Comparison of ENCODE assay signal across 8 mouse cellular contexts in the genomic region with DNA sequence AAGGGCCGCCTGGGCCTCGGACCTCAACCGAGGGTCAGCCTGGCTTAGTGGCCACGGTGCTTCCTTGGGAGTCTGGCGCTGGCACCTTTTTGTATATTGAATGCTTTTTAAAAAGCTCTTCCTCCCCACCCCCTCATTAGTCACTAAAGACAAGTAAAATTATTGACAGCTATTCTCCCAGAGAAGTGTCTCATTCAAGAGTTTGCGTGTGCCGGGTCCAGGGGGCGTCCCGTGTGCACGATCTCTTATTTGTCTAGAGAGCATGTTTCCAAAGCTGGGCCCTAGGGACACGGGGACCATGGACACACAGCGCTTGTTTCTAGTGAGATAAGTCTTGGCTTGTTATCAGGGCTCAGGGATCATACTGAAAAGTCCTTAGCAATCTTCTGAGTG. TPM values are rescaled to one million over a fixed set of nuclear protein-coding genes. Genes with fewer than 3 reads are reported as not detected.
DNase-seq lines count a peak whose midpoint lies in the region; ATAC-seq and TF ChIP-seq lines count a peak whose summit lies in the region.

No protein-coding gene starts in this region.

- no peak for TF ChIP-seq CTCF in heart, adult 2 months (IDR thresholded peaks at IDR 0.05)
- no peak for TF ChIP-seq CTCF in ES-Bruce4 (IDR thresholded peaks at IDR 0.05; ENCODE audit: low read depth, low read length)

- no peaks in the 10 kb centered on the region for H3K79me2 ChIP-seq in heart, adult 2 months (replicated peaks; ENCODE audit: control insufficient read depth, insufficient read depth, low read length)

- H3K9ac ChIP-seq in heart, adult 2 months (ENCODE audit: low read depth, low read length): peak overlapping the region; percentile 72
- peak overlapping the region; percentile 65 for H3K9ac ChIP-seq in ES-Bruce4 (ENCODE audit: low read depth, poor library complexity, severe bottlenecking)
- H3K9ac ChIP-seq in hindbrain, embryonic 13.5 days: peak overlapping the region; percentile 60
- H3K9ac ChIP-seq in midbrain, embryonic 12.5 days (replicated peaks): peak overlapping the region; percentile 59

- peak overlapping the region; percentile 58 for H3K4me2 ChIP-seq in hindbrain, embryonic 13.5 days
- H3K4me2 ChIP-seq in midbrain, embryonic 12.5 days (replicated peaks): peak overlapping the region; percentile 82

- 34% methylated on average over 12 of the region's 12 CpGs for WGBS in heart, adult 2 months
- WGBS in hindbrain, embryonic 13.5 days: 35% methylated on average over 12 of the region's 12 CpGs
- 36% methylated on average over 12 of the region's 12 CpGs for whole genome bisulfite sequencing in midbrain, embryonic 12.5 days

- no peaks in the 10 kb centered on the region; the same call in 1 of the 2 replicates for H3K4me1 ChIP-seq in heart, adult 2 months (ENCODE audit: control insufficient read depth, insufficient read depth, low read length)
- H3K4me1 ChIP-seq in ES-Bruce4 (ENCODE audit: control insufficient read depth, insufficient read depth, low read length): no peaks in the 10 kb centered on the region
- H3K4me1 ChIP-seq in hindbrain, embryonic 13.5 days (replicated peaks): peaks cover 6% of the 10 kb centered on the region
- peaks cover 8% of the 10 kb centered on the region for H3K4me1 ChIP-seq in midbrain, embryonic 12.5 days

- intact Hi-C loops in heart, adult 2 months (cut with DNase I): loop anchor here (1.0 to 5.0 kb wide), 6 partner anchors 79 to 365 kb away; a partner anchor contains a TSS
- intact Hi-C loops in left cerebral cortex, postnatal 25 days (cut with DNase I): loop anchor here (2.0 to 5.0 kb wide), 3 partner anchors 79 to 147 kb away; a partner anchor contains a TSS

- peak overlapping the region; percentile 75 for H3K27ac ChIP-seq in heart, adult 2 months
- no peak overlapping the region for H3K27ac ChIP-seq in ES-Bruce4 (ENCODE audit: insufficient read depth, low read length)
- no peak overlapping the region for H3K27ac ChIP-seq in hindbrain, embryonic 13.5 days
- no peak overlapping the region for H3K27ac ChIP-seq in midbrain, embryonic 12.5 days (replicated peaks)

- no peak for TF ChIP-seq POLR2A in heart, adult 2 months (IDR thresholded peaks at IDR 0.05; ENCODE audit: insufficient read depth, low read depth, low read length)
- no peak for TF ChIP-seq POLR2A in ES-Bruce4 (IDR thresholded peaks at IDR 0.05; ENCODE audit: insufficient read depth, low read length)

- H3K4me3 ChIP-seq in heart, adult 2 months: peak overlapping the region; percentile 45
- H3K4me3 ChIP-seq in ES-Bruce4 (ENCODE audit: low read depth, low read length): peak overlapping the region; percentile 12; the same call in 1 of the 2 replicates
- H3K4me3 ChIP-seq in hindbrain, embryonic 13.5 days: peak overlapping the region; percentile 36
- H3K4me3 ChIP-seq in midbrain, embryonic 12.5 days: peak overlapping the region; percentile 47

- no peaks in the 10 kb centered on the region for H3K27me3 ChIP-seq in heart, adult 2 months (ENCODE audit: control insufficient read depth, insufficient read depth, low read length)
- H3K27me3 ChIP-seq in ES-Bruce4 (ENCODE audit: control insufficient read depth, insufficient read depth, low read length, poor library complexity, severe bottlenecking): no peaks in the 10 kb centered on the region
- peaks cover 24% of the 10 kb centered on the region for H3K27me3 ChIP-seq in hindbrain, embryonic 13.5 days
- peaks cover 24% of the 10 kb centered on the region for H3K27me3 ChIP-seq in midbrain, embryonic 12.5 days

- no peak for DNase-seq in heart, adult 2 months
- no peak for DNase-seq in heart, adult 9 months (ENCODE audit: low spot score in 2 of 2)
- DNase-seq in frontal cortex, adult 2 months (ENCODE audit: extremely low spot score in 1 of 2, low spot score in 1 of 2): no peak
- DNase-seq in left cerebral cortex, postnatal 25 days (ENCODE audit: low spot score in 2 of 2): no peak
- DNase-seq in adrenal gland, postnatal 36 days: no peak

- ATAC-seq in hindbrain, embryonic 13.5 days (ENCODE audit: low FRiP score): no peak
- no peak for ATAC-seq in midbrain, embryonic 12.5 days (ENCODE audit: low FRiP score, low read depth)

- H3K9me3 ChIP-seq in ES-Bruce4 (replicated peaks; ENCODE audit: control insufficient read depth, insufficient read depth, low read length, poor library complexity, severe bottlenecking): no peaks in the 10 kb centered on the region
- no peaks in the 10 kb centered on the region for H3K9me3 ChIP-seq in hindbrain, embryonic 13.5 days
- no peaks in the 10 kb centered on the region for H3K9me3 ChIP-seq in midbrain, embryonic 12.5 days

- no peak for TF ChIP-seq EP300 in heart, adult 2 months (IDR thresholded peaks at IDR 0.05; ENCODE audit: insufficient read depth, low read depth, low read length)
- TF ChIP-seq EP300 in ES-Bruce4 (IDR thresholded peaks at IDR 0.05; ENCODE audit: insufficient read depth, low read depth, low read length): no peak

- no peaks in the 10 kb centered on the region for H3K36me3 ChIP-seq in heart, adult 2 months (ENCODE audit: control insufficient read depth, insufficient read depth, low read length)
- no peaks in the 10 kb centered on the region for H3K36me3 ChIP-seq in ES-Bruce4 (ENCODE audit: control insufficient read depth, insufficient read depth, low read length, poor library complexity, severe bottlenecking)
- H3K36me3 ChIP-seq in hindbrain, embryonic 13.5 days: no peaks in the 10 kb centered on the region
- H3K36me3 ChIP-seq in midbrain, embryonic 12.5 days: no peaks in the 10 kb centered on the region

RNA-seq across cellular contexts. Expression of a gene that starts 2.4 kb away (rescaled TPM):
- 1,000 to 10,000 TPM; 1,229 to 1,417 TPM for total RNA-seq in heart, adult 2 months (2021)
- 1,378 and 1,771 TPM in 2 replicates for polyA plus RNA-seq in heart, adult 2 months (2012; rRNA removed)
- polyA plus RNA-seq in ES-Bruce4 (2011; ENCODE audit: insufficient read depth, insufficient read length, low read depth, missing spikeins): not detected in 2 replicates
- 0.23 and 0.58 TPM in 2 replicates for polyA plus RNA-seq in hindbrain, embryonic 13.5 days (2015; fragmentation: Nextera tagmentation; extraction: Ambion mirVana)
- polyA plus RNA-seq in midbrain, embryonic 12.5 days (2016; fragmentation: Nextera tagmentation; extraction: Ambion mirVana): 0.16 and 0.32 TPM in 2 replicates
- 0.30 and 0.61 TPM in 2 replicates for polyA plus RNA-seq in frontal cortex, adult 2 months (2012; rRNA removed)
- 1 to 10 TPM in 1 of 2 experiments, under 1 TPM in 1; 0.96 to 1.4 TPM for total RNA-seq in left cerebral cortex, postnatal 25 days (2021)
- not detected for total RNA-seq in adrenal gland, postnatal 36 days (2021)

RNA-seq across cellular contexts. Expression of a gene that starts 33.4 kb away (rescaled TPM):
- total RNA-seq in heart, adult 2 months (2021): 1 to 10 TPM; 3.7 to 6.2 TPM
- 10.2 and 17.2 TPM in 2 replicates for polyA plus RNA-seq in heart, adult 2 months (2012; rRNA removed)
- polyA plus RNA-seq in ES-Bruce4 (2011; ENCODE audit: insufficient read depth, insufficient read length, low read depth, missing spikeins): not detected in 2 replicates
- polyA plus RNA-seq in hindbrain, embryonic 13.5 days (2015; fragmentation: Nextera tagmentation; extraction: Ambion mirVana): 3.5 and 3.9 TPM in 2 replicates
- polyA plus RNA-seq in midbrain, embryonic 12.5 days (2016; fragmentation: Nextera tagmentation; extraction: Ambion mirVana): 3.3 and 4.8 TPM in 2 replicates
- 9.7 and 12.0 TPM in 2 replicates for polyA plus RNA-seq in frontal cortex, adult 2 months (2012; rRNA removed)
- 1 to 10 TPM; 3.0 to 5.3 TPM for total RNA-seq in left cerebral cortex, postnatal 25 days (2021)
- 1 to 10 TPM; 3.0 to 7.6 TPM for total RNA-seq in adrenal gland, postnatal 36 days (2021)

RNA-seq across cellular contexts. Expression of a gene that starts 45.4 kb away (rescaled TPM):
- 10 to 100 TPM; 21.1 to 22.3 TPM for total RNA-seq in heart, adult 2 months (2021)
- polyA plus RNA-seq in heart, adult 2 months (2012; rRNA removed): 57.3 and 58.6 TPM in 2 replicates
- polyA plus RNA-seq in ES-Bruce4 (2011; ENCODE audit: insufficient read depth, insufficient read length, low read depth, missing spikeins): 9.2 and 14.1 TPM in 2 replicates
- 28.1 and 29.4 TPM in 2 replicates for polyA plus RNA-seq in hindbrain, embryonic 13.5 days (2015; fragmentation: Nextera tagmentation; extraction: Ambion mirVana)
- polyA plus RNA-seq in midbrain, embryonic 12.5 days (2016; fragmentation: Nextera tagmentation; extraction: Ambion mirVana): 29.4 and 30.8 TPM in 2 replicates
- polyA plus RNA-seq in frontal cortex, adult 2 months (2012; rRNA removed): 53.8 and 54.3 TPM in 2 replicates
- total RNA-seq in left cerebral cortex, postnatal 25 days (2021): 10 to 100 TPM; 25.1 to 29.4 TPM
- 10 to 100 TPM; 24.2 to 31.9 TPM for total RNA-seq in adrenal gland, postnatal 36 days (2021)

Comparison
In these comparisons a context has a peak if more than half of its experiments do, and no peak if none do; other contexts are left out.
1. RNA of a gene that starts 2.4 kb away (polyA plus RNA-seq): 1,378 to 1,771 TPM in heart, adult 2 months; 0.16 to 0.32 TPM in midbrain, embryonic 12.5 days, 0.30 to 0.61 TPM in frontal cortex, adult 2 months, 0.23 to 0.58 TPM in hindbrain, embryonic 13.5 days and not detected in ES-Bruce4; every median in the first group is over 100 times any median in the second.
2. Peak in every context shown above with its lines, with median percentiles within 50 percentile points of each other: H3K4me3 ChIP-seq and H3K9ac ChIP-seq.